Mouse (Mus musculus) intestine, postnatal 0 days (tissue): Measurements from ENCODE around the gene Smo. TPM values are rescaled to one million over a fixed set of nuclear protein-coding genes. Genes with fewer than 3 reads are reported as not detected.

ENCODE experiments used
- ATAC-seq: fragments of 200-750 bp; cut with Nextera tagmentation; 2 replicates; pipeline ENCODE4 v1.8.0; 2017; ENCODE audit warnings: mild to moderate bottlenecking, moderate TSS enrichment, moderate library complexity
- H3K27ac ChIP-seq: fragments of 300-500 bp; sonication (generic); 2 replicates; pipeline ENCODE4 v1.5.1; 2014; ENCODE audit warnings: mild to moderate bottlenecking, low read depth, low read length, moderate library complexity
- H3K27me3 ChIP-seq: fragments of 300-500 bp; sonication (generic); replicated peaks from 2 replicates; pipeline ENCODE4 v1.6.1; 2014; ENCODE audit warnings: low read length, mixed read lengths; ENCODE audit not compliant: control insufficient read depth, insufficient read depth
- H3K36me3 ChIP-seq: fragments of 300-500 bp; sonication (generic); 2 replicates; pipeline ENCODE4 v1.6.1; 2014; ENCODE audit warnings: mild to moderate bottlenecking, moderate library complexity; ENCODE audit not compliant: control insufficient read depth, insufficient read depth
- H3K4me1 ChIP-seq: fragments of 300-500 bp; sonication (generic); replicated peaks from 2 replicates; pipeline ENCODE4 v1.6.1; 2014; ENCODE audit warnings: antibody characterized with exemption, low read length, mixed read lengths; ENCODE audit not compliant: control insufficient read depth, insufficient read depth
- H3K4me2 ChIP-seq: fragments of 300-500 bp; sonication (generic); replicated peaks from 2 replicates; pipeline ENCODE4 v1.6.1; 2014; ENCODE audit warnings: low read depth, mild to moderate bottlenecking, moderate library complexity
- H3K4me3 ChIP-seq: fragments of 300-500 bp; sonication (generic); 2 replicates; pipeline ENCODE4 v1.5.1; 2014; ENCODE audit warnings: low read depth, low read length
- H3K9ac ChIP-seq: fragments of 300-500 bp; sonication (generic); 2 replicates; pipeline ENCODE4 v1.6.1; 2014; ENCODE audit warnings: mild to moderate bottlenecking, low read depth, low read length
- H3K9me3 ChIP-seq: fragments of 300-500 bp; sonication (generic); 2 replicates; pipeline ENCODE4 v1.6.1; 2016; ENCODE audit warnings: mixed run types; ENCODE audit not compliant: control insufficient read depth
- CTCF ChIP-seq: sonication (generic); IDR thresholded peaks from 2 replicates; pipeline ENCODE4 v1.5.1; 2016; ENCODE audit warnings: low read depth, mild to moderate bottlenecking, control low read depth, antibody characterized with exemption, moderate library complexity
- WGBS: fragments of 180-500 bp; shearing (Covaris S2); extraction: QIAGEN DNeasy Blood & Tissue Kit; methylation state at CpG from one replicate; pipeline ENCODE4 v1.1.7; 2014; 5-methylcytosine and 5-hydroxymethylcytosine counted together
- polyA plus RNA-seq: library from polyadenylated mRNA; unstranded; fragments of >200 nt; fragmentation: Nextera tagmentation; extraction: Ambion mirVana; gene quantifications from 2 replicates; pipeline ENCODE4 v1.2.1, GENCODE M21; 2015

Smo gene
- polyA plus RNA-seq, 1 experiment from 2014 or later: 7.1 TPM

DNA sequence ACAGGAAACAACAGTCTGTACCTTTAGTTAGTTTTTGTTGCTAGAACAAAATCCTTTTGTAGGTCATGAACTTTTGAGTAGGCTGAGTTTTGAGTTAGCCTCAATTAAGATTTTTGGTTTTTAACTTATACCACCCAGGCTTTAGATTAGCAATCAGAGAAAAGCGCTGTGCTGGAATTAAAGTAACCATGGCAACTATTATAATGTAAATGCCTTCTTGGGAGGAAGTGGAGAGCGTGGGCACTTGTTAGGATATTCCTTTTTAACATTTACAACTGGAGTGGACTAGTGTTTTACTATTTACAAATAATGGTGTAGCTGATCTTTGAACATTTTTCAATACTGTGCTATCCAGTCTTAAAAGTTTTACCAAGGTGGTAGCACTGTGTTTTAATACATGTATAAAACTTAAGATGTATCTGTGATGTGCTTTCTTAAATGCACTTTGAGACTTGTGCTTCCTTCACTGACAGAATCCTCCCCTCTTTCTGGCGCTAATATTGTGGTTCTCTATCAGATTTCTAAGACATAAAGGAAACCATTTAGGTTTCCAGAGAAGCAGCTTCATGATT lies 53.6 kb downstream of the Smo start:
- WGBS: 79% methylated on average over 3 of the region's 3 CpGs
- no peak for TF ChIP-seq CTCF

DNA sequence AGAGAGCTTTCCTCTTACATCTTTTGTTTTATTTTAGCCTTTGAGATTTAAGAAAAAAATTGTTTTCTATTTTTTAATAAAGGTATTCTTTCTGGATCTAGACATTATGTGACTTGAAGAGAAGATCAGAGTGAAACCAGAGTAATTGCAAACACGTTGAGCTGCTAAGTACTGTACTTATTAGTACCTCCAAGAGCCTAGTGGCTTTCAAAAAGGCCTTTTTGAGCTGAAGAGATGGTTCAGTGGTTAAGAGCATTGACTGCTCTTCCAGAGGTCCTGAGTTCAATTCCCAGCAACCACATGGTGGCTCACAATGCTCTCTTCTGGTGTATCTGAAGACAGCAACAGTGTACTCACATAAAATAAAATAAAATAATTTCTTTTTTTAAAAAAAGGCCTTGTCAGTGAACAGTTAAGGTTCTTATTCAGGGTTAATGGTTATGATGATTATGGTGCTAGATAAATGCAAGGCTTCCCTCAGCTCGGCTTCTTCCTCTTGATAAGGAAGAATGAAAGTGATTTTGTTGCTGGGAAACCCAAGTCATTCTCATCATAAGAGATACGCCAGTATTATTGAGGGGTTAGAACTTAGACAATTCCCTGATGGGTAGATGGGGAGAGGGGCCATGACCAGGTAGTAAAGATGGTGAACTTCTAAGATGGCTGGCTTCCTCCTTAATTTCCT lies 54.9 kb downstream of the Smo start:
- 53% methylated on average over 3 of the region's 3 CpGs for WGBS
- Histone ChIP-seq H3K27me3 (no peaks in the 10 kb centered on the region), H3K27ac (no peak overlapping the region), H3K36me3 (no peaks in the 10 kb centered on the region), H3K9me3 (no peaks in the 10 kb centered on the region), H3K4me1 (no peaks in the 10 kb centered on the region), H3K9ac (no peak overlapping the region), H3K4me2 (no peak overlapping the region), H3K4me3 (no peak overlapping the region)
- no peak for ATAC-seq
- no peak for TF ChIP-seq CTCF

More for the DNA sequence above, 53.6 kb downstream of the Smo start:
- no peak overlapping the region for H3K27ac ChIP-seq
- no peaks in the 10 kb centered on the region for H3K4me1 ChIP-seq
- no peak overlapping the region for H3K9ac ChIP-seq
- no peak overlapping the region for H3K4me2 ChIP-seq
- H3K4me3 ChIP-seq: no peak overlapping the region
- no peaks in the 10 kb centered on the region for H3K27me3 ChIP-seq
- H3K36me3 ChIP-seq: no peaks in the 10 kb centered on the region
- no peak for ATAC-seq
- H3K9me3 ChIP-seq: no peaks in the 10 kb centered on the region

DNA sequence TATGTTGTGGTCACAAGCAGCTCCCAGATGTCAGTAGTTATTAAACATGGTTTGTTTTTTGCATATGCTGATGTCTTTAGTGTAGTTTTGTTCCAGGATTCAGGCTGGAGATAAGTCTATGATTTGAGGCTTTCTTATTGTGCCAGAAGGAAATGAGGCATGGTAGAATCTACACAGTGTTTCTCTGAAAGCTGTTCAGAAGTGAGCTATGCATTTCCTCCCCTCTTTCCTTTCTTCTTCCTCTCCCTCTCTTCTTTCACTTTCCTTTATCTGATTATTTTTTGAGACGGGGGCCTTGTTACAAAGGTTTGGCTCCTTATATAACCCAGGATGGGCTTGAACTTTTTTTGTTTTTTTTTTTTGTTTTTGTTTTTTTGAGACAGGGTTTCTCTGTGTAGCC lies 58.2 kb downstream of the Smo start:
- H3K27me3 ChIP-seq: no peaks in the 10 kb centered on the region
- no peak overlapping the region for H3K27ac ChIP-seq
- H3K36me3 ChIP-seq: no peaks in the 10 kb centered on the region
- ATAC-seq: no peak
- H3K4me1 ChIP-seq: no peaks in the 10 kb centered on the region
- 66% methylated on average over 1 of the region's 1 CpGs for WGBS
- H3K9ac ChIP-seq: no peak overlapping the region
- TF ChIP-seq CTCF: no peak
- no peaks in the 10 kb centered on the region for H3K9me3 ChIP-seq
- H3K4me2 ChIP-seq: no peak overlapping the region
- no peak overlapping the region for H3K4me3 ChIP-seq

DNA sequence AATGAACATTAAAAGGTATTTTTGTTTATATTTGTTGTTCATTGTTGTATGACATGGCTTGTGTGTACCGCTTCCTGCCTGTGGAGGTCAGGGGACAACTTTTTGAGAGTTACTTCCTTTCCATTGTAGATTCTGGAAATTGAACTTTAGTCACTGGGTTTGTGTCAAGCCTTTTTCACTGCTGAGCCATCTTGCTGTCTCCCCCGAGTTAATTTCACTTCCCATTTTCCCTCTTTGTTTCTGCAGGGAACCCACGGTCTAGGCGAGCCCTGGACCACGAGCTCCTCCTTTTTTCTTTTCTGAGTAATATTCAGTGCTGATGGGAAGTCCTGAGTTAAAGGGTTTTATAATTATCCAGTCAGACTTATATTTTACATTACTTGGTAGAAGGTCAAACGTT lies 59.3 kb downstream of the Smo start:
- H3K36me3 ChIP-seq: no peaks in the 10 kb centered on the region
- no peak overlapping the region for H3K9ac ChIP-seq
- no peak overlapping the region for H3K27ac ChIP-seq
- no peak for TF ChIP-seq CTCF
- WGBS: 80% methylated on average over 6 of the region's 6 CpGs
- H3K4me2 ChIP-seq: no peak overlapping the region
- no peak overlapping the region for H3K4me3 ChIP-seq
- H3K27me3 ChIP-seq: no peaks in the 10 kb centered on the region
- H3K4me1 ChIP-seq: no peaks in the 10 kb centered on the region
- no peaks in the 10 kb centered on the region for H3K9me3 ChIP-seq
- ATAC-seq: no peak

DNA sequence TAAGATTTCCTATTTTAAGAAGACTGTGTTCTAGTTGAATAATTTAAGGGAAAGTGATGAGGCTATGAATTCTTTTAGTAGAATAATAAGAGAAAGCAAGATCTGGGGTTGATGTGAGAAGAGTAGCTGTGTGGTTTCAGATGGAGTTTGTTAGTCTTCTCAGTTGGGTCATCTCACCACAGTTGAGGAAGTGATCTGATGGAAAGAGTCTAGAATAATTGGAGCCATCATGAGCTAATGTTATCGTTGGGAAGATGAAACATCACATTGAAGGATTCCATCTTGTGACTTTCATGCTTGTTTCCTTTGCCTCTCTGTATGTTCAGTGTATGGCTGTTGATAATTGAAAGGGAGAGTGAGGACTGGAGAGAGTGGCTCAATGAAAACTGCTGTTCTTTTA lies 67.7 kb downstream of the Smo start:
- Histone ChIP-seq H3K9me3 (no peaks in the 10 kb centered on the region), H3K4me2 (no peak overlapping the region), H3K4me3 (no peak overlapping the region), H3K9ac (no peak overlapping the region), H3K27me3 (no peaks in the 10 kb centered on the region), H3K4me1 (0 out of 2 replicates have a peak, but pooled peaks cover 2% of the 10 kb centered on the region), H3K27ac (no peak overlapping the region), H3K36me3 (no peaks in the 10 kb centered on the region)
- 79% methylated on average over 1 of the region's 1 CpGs for WGBS
- ATAC-seq: no peak
- TF ChIP-seq CTCF: no peak

DNA sequence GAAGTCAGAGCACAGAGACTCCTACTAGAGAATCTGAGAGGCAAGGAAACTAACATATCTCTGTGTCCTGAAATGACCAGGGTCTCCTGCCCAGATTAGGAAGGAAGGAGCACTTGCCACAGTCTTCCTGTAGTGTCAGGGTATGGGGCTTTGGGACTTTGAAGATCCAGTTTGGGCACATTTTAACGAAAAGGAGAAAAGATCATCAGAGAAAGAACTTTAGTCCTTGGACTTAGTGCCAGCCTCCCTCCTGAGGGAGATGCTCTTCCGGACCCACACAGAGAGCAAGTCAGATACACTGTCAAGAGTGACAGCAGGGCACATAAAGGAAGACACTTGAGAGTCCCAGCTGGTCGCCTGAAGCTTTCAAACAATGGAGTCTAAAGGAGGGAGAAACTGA lies 68.7 kb downstream of the Smo start:
- H3K4me1 ChIP-seq: 0 out of 2 replicates have a peak, but pooled peaks cover 2% of the 10 kb centered on the region
- H3K36me3 ChIP-seq: no peaks in the 10 kb centered on the region
- WGBS: 65% methylated on average over 3 of the region's 3 CpGs
- H3K27ac ChIP-seq: no peak overlapping the region
- H3K4me2 ChIP-seq: no peak overlapping the region
- ATAC-seq: no peak
- no peak for TF ChIP-seq CTCF
- no peaks in the 10 kb centered on the region for H3K27me3 ChIP-seq
- H3K9me3 ChIP-seq: no peaks in the 10 kb centered on the region
- H3K4me3 ChIP-seq: no peak overlapping the region
- H3K9ac ChIP-seq: no peak overlapping the region
